Mouse (Mus musculus): Measurements from ENCODE around the gene Slc26a11.

Gene Slc26a11

GRCm38 (mm10) chr11:119419327-119420118, 64.2 kb downstream of the Slc26a11 start:
- CTCF ChIA-PET = interaction anchor here in 1 of 4 experiments (1.4 kb wide), 1 partner anchor 16 kb away, joined by 4 read pairs; no protein-coding TSS in a partner anchor
- POLR2A ChIA-PET = interaction anchor here in 3 of 4 experiments (0.6 to 1.2 kb wide), 7 partner anchors 9 to 1445 kb away, joined by 3 to 6 read pairs (median 3); no protein-coding TSS in a partner anchor

GRCm38 (mm10) chr11:119420426-119420825, 65.1 kb downstream of the Slc26a11 start:
- CTCF ChIA-PET = interaction anchor here (0.6 to 0.9 kb wide), 4 partner anchors 15 to 184 kb away, joined by 3 to 5 read pairs (median 3); no protein-coding TSS in a partner anchor
- POLR2A ChIA-PET = interaction anchor here in 3 of 4 experiments (0.6 to 1.2 kb wide), 7 partner anchors 8 to 352 kb away, joined by 3 to 6 read pairs (median 3); no protein-coding TSS in a partner anchor

GRCm38 (mm10) chr11:119427431-119427830, 72.1 kb downstream of the Slc26a11 start:
- POLR2A ChIA-PET = interaction anchor here in 2 of 4 experiments (0.6 to 1.9 kb wide), 4 partner anchors 10 to 515 kb away, joined by 3 to 9 read pairs (median 4); partner anchors contain the start of genes Baiap2 (in 1 of the 2) and Endov (in 1 of the 2)
- CTCF ChIA-PET = interaction anchor here in 2 of 4 experiments (0.6 to 1.8 kb wide), 3 partner anchors 63 to 226 kb away, joined by 3 to 7 read pairs (median 6); partner anchors contain the start of gene Endov (in 1 of the 2)

GRCm38 (mm10) chr11:119427986-119428385, 72.6 kb downstream of the Slc26a11 start:
- ChIA-PET POLR2A (interaction anchor here in 3 of 4 experiments (0.5 to 1.8 kb wide), 17 partner anchors 10 to 1558 kb away, joined by 3 to 9 read pairs (median 3); partner anchors contain the start of genes Baiap2 (in 3 of the 3), Endov (in 2 of the 3) and Tepsin (in 1 of the 3)), CTCF (interaction anchor here in 2 of 4 experiments (0.7 to 1.8 kb wide), 10 partner anchors 21 to 200 kb away, joined by 3 to 7 read pairs (median 4); partner anchors contain the start of gene Endov (in 1 of the 2))

GRCm38 (mm10) chr11:119428649-119429136, 73.3 kb downstream of the Slc26a11 start:
- CTCF ChIA-PET = interaction anchor here in 3 of 4 experiments (0.5 to 1.8 kb wide), 20 partner anchors 19 to 782 kb away, joined by 3 to 25 read pairs (median 3); partner anchors contain the start of gene Endov (in 1 of the 3)

More at GRCm38 (mm10) chr11:119428649-119429136, 73.3 kb downstream of the Slc26a11 start:
- POLR2A ChIA-PET = interaction anchor here (0.5 to 1.8 kb wide), 26 partner anchors 9 to 811 kb away, joined by 3 to 9 read pairs (median 3); partner anchors contain the start of genes Baiap2 (in 3 of the 4), Endov (in 2 of the 4), Rnf213 (in 2 of the 4) and Tepsin (in 1 of the 4)

Data from embryonic stem cell, embryonic (primary cell).